Mouse (Mus musculus): Measurements from ENCODE around the gene Ppfibp1. TPM values are rescaled to one million over a fixed set of nuclear protein-coding genes. Genes with fewer than 3 reads are reported as not detected.

The Ppfibp1 gene
- polyA plus RNA-seq, 1 experiment from 2014 or later, result 25.0 TPM

GRCm38 (mm10) chr6:147064226-147064943 is 176.1 kb downstream of the Ppfibp1 start:
- H3K36me3 ChIP-seq, result peaks cover 57% of the 10 kb centered on the region
- H3K4me2 ChIP-seq (replicated peaks), result no peak overlapping the region

GRCm38 (mm10) chr6:147064944-147065261 is 176.6 kb downstream of the Ppfibp1 start:
- 92% methylated on average over 6 of the region's 6 CpGs for WGBS
- Histone ChIP-seq H3K36me3 (peaks cover 61% of the 10 kb centered on the region), H3K9ac (replicated peaks) (no peak overlapping the region), H3K4me2 (replicated peaks) (no peak overlapping the region), H3K4me1 (no peaks in the 10 kb centered on the region; the same call in 1 of the 2 replicates), H3K9me3 (no peaks in the 10 kb centered on the region), H3K27me3 (no peaks in the 10 kb centered on the region), H3K4me3 (no peak overlapping the region), H3K27ac (replicated peaks) (no peak overlapping the region)
- ATAC-seq (ENCODE audit: low FRiP score, low read depth), result no peak

More at GRCm38 (mm10) chr6:147064226-147064943, 176.1 kb downstream of the Ppfibp1 start:
- no peak overlapping the region for H3K4me3 ChIP-seq
- no peaks in the 10 kb centered on the region for H3K9me3 ChIP-seq
- no peaks in the 10 kb centered on the region for H3K27me3 ChIP-seq
- H3K4me1 ChIP-seq, result no peaks in the 10 kb centered on the region; the same call in 1 of the 2 replicates
- 94% methylated on average over 10 of the region's 10 CpGs for WGBS
- ATAC-seq (ENCODE audit: low FRiP score, low read depth), result no peak
- no peak overlapping the region for H3K9ac ChIP-seq (replicated peaks)
- H3K27ac ChIP-seq (replicated peaks), result no peak overlapping the region

GRCm38 (mm10) chr6:147075808-147076387 is 187.6 kb downstream of the Ppfibp1 start:
- ATAC-seq (ENCODE audit: low FRiP score, low read depth), result no peak
- Histone ChIP-seq H3K4me3 (no peak overlapping the region), H3K9me3 (no peaks in the 10 kb centered on the region), H3K27me3 (no peaks in the 10 kb centered on the region), H3K4me1 (no peaks in the 10 kb centered on the region), H3K36me3 (peaks cover 17% of the 10 kb centered on the region), H3K27ac (replicated peaks) (no peak overlapping the region), H3K9ac (replicated peaks) (no peak overlapping the region), H3K4me2 (replicated peaks) (no peak overlapping the region)
- WGBS, result 57% methylated on average over 5 of the region's 5 CpGs

- Histone ChIP-seq H3K9ac (replicated peaks) (no peak overlapping the region), H3K9me3 (no peaks in the 10 kb centered on the region), H3K4me2 (replicated peaks) (no peak overlapping the region), H3K36me3 (0 out of 2 replicates have a peak, but pooled peaks cover 9% of the 10 kb centered on the region), H3K4me1 (no peaks in the 10 kb centered on the region), H3K27ac (replicated peaks) (no peak overlapping the region), H3K4me3 (no peak overlapping the region), H3K27me3 (no peaks in the 10 kb centered on the region)
- ATAC-seq (ENCODE audit: low FRiP score, low read depth), result peak; percentile 69; the same call in 1 of the 2 replicates
- 72% methylated on average over 8 of the region's 8 CpGs for WGBS
These were observed 188.6 kb downstream of the Ppfibp1 start for GRCm38 (mm10) chr6:147076878-147077277.

GRCm38 (mm10) chr6:147079919-147080318 is 191.6 kb downstream of the Ppfibp1 start:
- no peak for ATAC-seq (ENCODE audit: low FRiP score, low read depth)
- no peak overlapping the region for H3K4me3 ChIP-seq
- no peaks in the 10 kb centered on the region for H3K9me3 ChIP-seq
- no peak overlapping the region for H3K9ac ChIP-seq (replicated peaks)
- H3K27ac ChIP-seq (replicated peaks), result no peak overlapping the region
- H3K4me2 ChIP-seq (replicated peaks), result no peak overlapping the region
- no peaks in the 10 kb centered on the region for H3K4me1 ChIP-seq
- no peaks in the 10 kb centered on the region for H3K36me3 ChIP-seq
- WGBS, result 96% methylated on average over 10 of the region's 10 CpGs
- no peaks in the 10 kb centered on the region for H3K27me3 ChIP-seq

Other genes starting within 250 kb of the Ppfibp1 start
- 118 and 121 TPM in 2 replicates for gene Med21, start 245.9 kb upstream of the Ppfibp1 start, polyA plus RNA-seq (2016; fragmentation: Nextera tagmentation; extraction: Ambion mirVana)
- gene Tm7sf3, start 245.7 kb upstream of the Ppfibp1 start, polyA plus RNA-seq (2016; fragmentation: Nextera tagmentation; extraction: Ambion mirVana), result 22.9 and 26.4 TPM in 2 replicates
- gene Stk38l, start 163.5 kb upstream of the Ppfibp1 start, polyA plus RNA-seq (2016; fragmentation: Nextera tagmentation; extraction: Ambion mirVana), result 18.9 and 19.0 TPM in 2 replicates
- 1.3 and 2.4 TPM in 2 replicates for gene Arntl2, start 92.4 kb upstream of the Ppfibp1 start, polyA plus RNA-seq (2016; fragmentation: Nextera tagmentation; extraction: Ambion mirVana)
- not detected in 2 replicates for gene Smco2, start 38.4 kb upstream of the Ppfibp1 start, polyA plus RNA-seq (2016; fragmentation: Nextera tagmentation; extraction: Ambion mirVana)
- gene 1700034J05Rik, start 65.9 kb downstream of the Ppfibp1 start, polyA plus RNA-seq (2016; fragmentation: Nextera tagmentation; extraction: Ambion mirVana), result 0.15 TPM in 1 of 2 replicates, not detected in the other
- gene Rep15, start 144.1 kb downstream of the Ppfibp1 start, polyA plus RNA-seq (2016; fragmentation: Nextera tagmentation; extraction: Ambion mirVana), result 0.42 and 0.81 TPM in 2 replicates
- gene Mrps35, start 154.3 kb downstream of the Ppfibp1 start, polyA plus RNA-seq (2016; fragmentation: Nextera tagmentation; extraction: Ambion mirVana), result 70.6 and 83.0 TPM in 2 replicates
- gene Mansc4, start 198.5 kb downstream of the Ppfibp1 start, polyA plus RNA-seq (2016; fragmentation: Nextera tagmentation; extraction: Ambion mirVana), result 0.21 and 0.32 TPM in 2 replicates
- 8.2 and 9.0 TPM in 2 replicates for gene Klhl42, start 202.9 kb downstream of the Ppfibp1 start, polyA plus RNA-seq (2016; fragmentation: Nextera tagmentation; extraction: Ambion mirVana)